Mouse (Mus musculus): ENCODE data around the gene Atg10. TPM values are rescaled to one million over a fixed set of nuclear protein-coding genes. Genes with fewer than 3 reads are reported as not detected.

Gene Atg10
- polyA plus RNA-seq, 1 experiment from 2014 or later, result 17.0 TPM

DNA sequence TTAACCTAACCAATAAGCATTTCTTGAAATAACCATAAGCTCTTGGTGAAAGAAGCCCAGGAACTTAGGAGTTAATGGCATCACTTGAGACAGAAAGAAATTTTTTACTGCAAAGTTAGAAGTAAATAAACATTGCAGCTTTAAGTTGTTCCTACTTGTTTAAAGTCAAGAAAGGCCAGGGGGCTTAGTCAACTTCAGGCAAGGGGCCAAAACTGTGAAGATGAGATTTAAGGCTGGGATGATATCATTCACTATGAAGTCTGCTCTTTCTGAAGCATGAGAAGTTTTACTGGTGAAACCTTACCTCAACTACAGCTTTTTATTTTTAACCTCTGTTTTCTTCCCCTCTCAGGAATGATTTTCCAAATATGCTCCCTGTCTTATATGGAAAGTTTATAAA is 183.3 kb downstream of the Atg10 start:
- H3K9me3 ChIP-seq (replicated peaks), result no peaks in the 10 kb centered on the region
- H3K4me1 ChIP-seq, result no peaks in the 10 kb centered on the region; the same call in 1 of the 2 replicates
- H3K36me3 ChIP-seq, result no peaks in the 10 kb centered on the region

DNA sequence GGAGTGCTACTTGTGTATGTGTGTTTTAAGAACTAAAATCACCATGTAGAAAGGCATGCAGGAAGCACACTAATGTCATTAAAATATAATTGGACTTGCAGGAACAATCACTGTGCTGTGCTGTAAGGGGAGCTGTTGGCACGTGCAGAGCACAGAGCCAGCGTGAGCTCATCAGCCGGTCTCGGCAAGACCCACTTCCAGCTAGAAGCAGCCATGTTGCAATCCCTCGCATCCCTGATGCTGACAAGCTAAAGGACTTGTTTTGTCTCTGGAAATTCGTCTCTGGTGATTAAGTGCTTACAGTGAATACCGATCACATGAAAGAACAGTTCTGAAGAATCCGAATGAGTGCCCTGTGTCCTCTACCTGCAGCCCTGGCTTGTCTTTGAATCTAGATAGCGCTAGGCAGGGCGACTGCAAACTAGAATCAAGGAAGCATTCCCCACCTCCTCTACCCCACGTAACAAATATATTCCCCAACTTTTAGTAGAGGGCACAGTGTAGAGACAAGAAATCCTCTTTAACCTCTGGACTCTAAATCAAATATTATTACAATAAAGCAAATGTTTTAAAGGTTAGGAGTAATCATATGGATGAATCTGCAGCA is 184.5 kb downstream of the Atg10 start:
- Histone ChIP-seq H3K4me1 (no peaks in the 10 kb centered on the region; the same call in 1 of the 2 replicates), H3K27me3 (no peaks in the 10 kb centered on the region), H3K4me2 (replicated peaks) (no peak overlapping the region; the same call in 1 of the 2 replicates), H3K9ac (no peak overlapping the region), H3K27ac (no peak overlapping the region), H3K9me3 (replicated peaks) (no peaks in the 10 kb centered on the region), H3K4me3 (no peak overlapping the region), H3K36me3 (no peaks in the 10 kb centered on the region)
- WGBS, result 60% methylated on average over 11 of the region's 11 CpGs
- peak; percentile 89 for ATAC-seq (ENCODE audit: low FRiP score)

More for the DNA sequence above, 183.3 kb downstream of the Atg10 start:
- ATAC-seq (ENCODE audit: low FRiP score), result no peak
- Histone ChIP-seq H3K9ac (no peak overlapping the region), H3K4me3 (no peak overlapping the region), H3K4me2 (replicated peaks) (no peak overlapping the region), H3K27ac (no peak overlapping the region), H3K27me3 (no peaks in the 10 kb centered on the region)

DNA sequence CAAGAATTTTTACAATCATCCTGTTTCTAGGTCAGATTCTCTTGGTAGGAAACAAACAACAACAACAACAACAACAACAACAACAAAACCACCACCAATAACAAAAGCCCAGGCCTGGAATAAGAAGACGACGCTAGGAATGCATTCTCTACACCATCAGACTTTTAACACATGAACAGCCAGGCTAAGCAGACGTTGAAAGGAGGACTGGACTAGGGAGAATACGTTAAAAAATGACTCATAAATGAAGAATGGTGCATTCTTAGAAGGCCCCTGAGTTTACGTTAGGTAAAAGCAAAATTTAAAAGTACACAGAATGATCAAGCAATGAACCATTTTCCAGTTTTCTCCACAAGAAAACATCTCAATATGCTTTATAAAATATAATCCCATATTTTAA is 185.1 kb downstream of the Atg10 start:
- no peaks in the 10 kb centered on the region; the same call in 1 of the 2 replicates for H3K4me1 ChIP-seq
- no peaks in the 10 kb centered on the region for H3K9me3 ChIP-seq (replicated peaks)
- H3K27me3 ChIP-seq, result no peaks in the 10 kb centered on the region
- no peak overlapping the region for H3K4me3 ChIP-seq
- H3K36me3 ChIP-seq, result no peaks in the 10 kb centered on the region
- no peak overlapping the region for H3K9ac ChIP-seq
- no peak overlapping the region for H3K27ac ChIP-seq
- 77% methylated on average over 5 of the region's 5 CpGs for WGBS
- no peak overlapping the region for H3K4me2 ChIP-seq (replicated peaks)
- no peak for ATAC-seq (ENCODE audit: low FRiP score)

- WGBS, result 94% methylated on average over 3 of the region's 3 CpGs
- H3K27ac ChIP-seq, result no peak overlapping the region
- H3K4me2 ChIP-seq (replicated peaks), result no peak overlapping the region
- no peaks in the 10 kb centered on the region; the same call in 1 of the 2 replicates for H3K4me1 ChIP-seq
- H3K9ac ChIP-seq, result no peak overlapping the region
- no peaks in the 10 kb centered on the region for H3K9me3 ChIP-seq (replicated peaks)
- no peaks in the 10 kb centered on the region for H3K27me3 ChIP-seq
- ATAC-seq (ENCODE audit: low FRiP score), result no peak
- no peak overlapping the region for H3K4me3 ChIP-seq
- no peaks in the 10 kb centered on the region for H3K36me3 ChIP-seq
Observed at GRCm38 (mm10) chr13:91038034-91038433, 185.7 kb downstream of the Atg10 start.

GRCm38 (mm10) chr13:91037405-91037804 is 186.4 kb downstream of the Atg10 start:
- no peaks in the 10 kb centered on the region for H3K27me3 ChIP-seq
- H3K4me2 ChIP-seq (replicated peaks), result no peak overlapping the region
- no peaks in the 10 kb centered on the region; the same call in 1 of the 2 replicates for H3K4me1 ChIP-seq
- ATAC-seq (ENCODE audit: low FRiP score), result no peak
- H3K27ac ChIP-seq, result no peak overlapping the region
- no peaks in the 10 kb centered on the region for H3K9me3 ChIP-seq (replicated peaks)
- no peak overlapping the region for H3K9ac ChIP-seq
- no peak overlapping the region for H3K4me3 ChIP-seq
- no peaks in the 10 kb centered on the region for H3K36me3 ChIP-seq
- 93% methylated on average over 6 of the region's 6 CpGs for WGBS

DNA sequence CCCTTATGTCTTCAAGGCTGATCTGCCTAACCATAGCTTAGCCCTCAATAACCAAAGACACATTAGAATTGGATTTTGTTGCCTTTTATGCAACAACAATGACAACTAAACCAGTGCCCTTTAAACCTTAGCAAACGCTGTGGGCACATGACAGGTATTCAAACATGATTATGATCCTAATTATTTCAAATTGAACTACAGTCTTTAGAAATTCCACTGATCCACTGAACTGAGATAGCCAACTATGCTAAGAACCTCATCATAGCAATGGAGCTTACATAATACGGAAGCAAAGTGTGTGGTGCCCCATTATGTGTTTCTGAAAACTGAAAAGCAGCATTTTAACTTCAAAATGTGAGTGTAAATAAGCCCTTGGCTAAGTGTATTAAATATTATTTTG is 191.9 kb downstream of the Atg10 start:
- Histone ChIP-seq H3K9me3 (replicated peaks) (no peaks in the 10 kb centered on the region), H3K4me2 (replicated peaks) (no peak overlapping the region), H3K27me3 (no peaks in the 10 kb centered on the region), H3K4me3 (no peak overlapping the region), H3K9ac (no peak overlapping the region), H3K36me3 (no peaks in the 10 kb centered on the region), H3K27ac (no peak overlapping the region), H3K4me1 (no peaks in the 10 kb centered on the region)
- 90% methylated on average over 2 of the region's 2 CpGs for WGBS
- no peak for ATAC-seq (ENCODE audit: low FRiP score)

GRCm38 (mm10) chr13:91023447-91023846 is 200.3 kb downstream of the Atg10 start:
- Histone ChIP-seq H3K4me2 (replicated peaks) (no peak overlapping the region), H3K4me1 (no peaks in the 10 kb centered on the region), H3K27me3 (no peaks in the 10 kb centered on the region), H3K9me3 (replicated peaks) (no peaks in the 10 kb centered on the region), H3K4me3 (no peak overlapping the region), H3K27ac (no peak overlapping the region), H3K9ac (no peak overlapping the region), H3K36me3 (no peaks in the 10 kb centered on the region)
- 94% methylated on average over 9 of the region's 9 CpGs for WGBS
- ATAC-seq (ENCODE audit: low FRiP score), result no peak

GRCm38 (mm10) chr13:91011851-91012250 is 211.9 kb downstream of the Atg10 start:
- no peaks in the 10 kb centered on the region for H3K27me3 ChIP-seq
- no peak overlapping the region for H3K27ac ChIP-seq
- no peaks in the 10 kb centered on the region for H3K4me1 ChIP-seq
- no peak overlapping the region for H3K4me3 ChIP-seq
- no peaks in the 10 kb centered on the region for H3K9me3 ChIP-seq (replicated peaks)
- no peak for ATAC-seq (ENCODE audit: low FRiP score)
- no peaks in the 10 kb centered on the region for H3K36me3 ChIP-seq
- 67% methylated on average over 3 of the region's 3 CpGs for WGBS
- H3K9ac ChIP-seq, result no peak overlapping the region
- H3K4me2 ChIP-seq (replicated peaks), result no peak overlapping the region

- no peaks in the 10 kb centered on the region for H3K36me3 ChIP-seq
- ATAC-seq (ENCODE audit: low FRiP score), result no peak
- 85% methylated on average over 2 of the region's 2 CpGs for WGBS
Observed at GRCm38 (mm10) chr13:90995034-90995629, 228.6 kb downstream of the Atg10 start.

GRCm38 (mm10) chr13:90993602-90994001 is 230.2 kb downstream of the Atg10 start:
- Histone ChIP-seq H3K36me3 (no peaks in the 10 kb centered on the region), H3K27me3 (no peaks in the 10 kb centered on the region), H3K9me3 (replicated peaks) (no peaks in the 10 kb centered on the region), H3K9ac (no peak overlapping the region), H3K4me2 (replicated peaks) (no peak overlapping the region), H3K4me1 (no peaks in the 10 kb centered on the region), H3K27ac (no peak overlapping the region), H3K4me3 (no peak overlapping the region)
- 82% methylated on average over 13 of the region's 13 CpGs for WGBS
- no peak for ATAC-seq (ENCODE audit: low FRiP score)

More at GRCm38 (mm10) chr13:90995034-90995629, 228.6 kb downstream of the Atg10 start:
- no peak overlapping the region for H3K27ac ChIP-seq
- no peak overlapping the region for H3K9ac ChIP-seq
- no peak overlapping the region for H3K4me3 ChIP-seq
- H3K27me3 ChIP-seq, result no peaks in the 10 kb centered on the region
- no peaks in the 10 kb centered on the region for H3K4me1 ChIP-seq
- H3K9me3 ChIP-seq (replicated peaks), result no peaks in the 10 kb centered on the region
- H3K4me2 ChIP-seq (replicated peaks), result no peak overlapping the region

DNA sequence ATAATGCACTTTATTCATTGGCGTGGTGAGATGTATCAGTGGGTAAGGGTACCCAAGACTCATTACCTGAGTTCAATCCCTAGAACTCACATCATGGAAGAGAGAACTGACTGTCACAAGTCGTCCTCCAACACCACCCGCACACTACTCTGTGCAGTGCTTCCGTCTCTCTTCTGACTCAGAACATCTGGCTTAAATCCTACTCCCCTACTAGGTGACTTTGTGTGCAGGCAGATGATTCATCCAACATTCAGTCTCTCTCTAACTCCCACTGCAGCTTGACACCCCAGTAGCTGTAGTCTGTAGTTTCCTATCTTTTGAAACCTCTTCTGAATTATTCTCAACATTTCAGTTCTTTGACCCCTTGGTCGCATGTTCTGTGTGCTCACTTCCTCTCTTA is 230.8 kb downstream of the Atg10 start:
- H3K4me2 ChIP-seq (replicated peaks), result no peak overlapping the region
- H3K4me1 ChIP-seq, result no peaks in the 10 kb centered on the region

GRCm38 (mm10) chr13:90988226-90988625 is 235.5 kb downstream of the Atg10 start:
- Histone ChIP-seq H3K9ac (no peak overlapping the region), H3K4me1 (no peaks in the 10 kb centered on the region), H3K27ac (no peak overlapping the region)

More for the DNA sequence above, 230.8 kb downstream of the Atg10 start:
- no peak overlapping the region for H3K27ac ChIP-seq
- H3K36me3 ChIP-seq, result no peaks in the 10 kb centered on the region
- no peak for ATAC-seq (ENCODE audit: low FRiP score)
- no peaks in the 10 kb centered on the region for H3K9me3 ChIP-seq (replicated peaks)
- no peak overlapping the region for H3K4me3 ChIP-seq
- H3K9ac ChIP-seq, result no peak overlapping the region
- WGBS, result 87% methylated on average over 5 of the region's 5 CpGs
- no peaks in the 10 kb centered on the region for H3K27me3 ChIP-seq

GRCm38 (mm10) chr13:90985417-90985816 is 238.4 kb downstream of the Atg10 start:
- H3K4me3 ChIP-seq, result no peak overlapping the region
- H3K27me3 ChIP-seq, result no peaks in the 10 kb centered on the region
- no peak for ATAC-seq (ENCODE audit: low FRiP score)
- H3K27ac ChIP-seq, result no peak overlapping the region
- no peaks in the 10 kb centered on the region for H3K4me1 ChIP-seq
- no peak overlapping the region for H3K9ac ChIP-seq
- no peaks in the 10 kb centered on the region for H3K36me3 ChIP-seq
- no peaks in the 10 kb centered on the region for H3K9me3 ChIP-seq (replicated peaks)
- no peak overlapping the region for H3K4me2 ChIP-seq (replicated peaks)
- 80% methylated on average over 3 of the region's 3 CpGs for WGBS

More at GRCm38 (mm10) chr13:90988226-90988625, 235.5 kb downstream of the Atg10 start:
- ATAC-seq (ENCODE audit: low FRiP score), result no peak
- Histone ChIP-seq H3K4me3 (no peak overlapping the region), H3K36me3 (no peaks in the 10 kb centered on the region), H3K27me3 (no peaks in the 10 kb centered on the region), H3K4me2 (replicated peaks) (no peak overlapping the region), H3K9me3 (replicated peaks) (no peaks in the 10 kb centered on the region)
- 71% methylated on average over 3 of the region's 3 CpGs for WGBS

Measured in hindbrain, embryonic 12.5 days (tissue).